Comparison of ENCODE assay signal across 8 mouse cellular contexts in genomic region chr3:121964173-121964572, GRCm38 (mm10). TPM values are rescaled to one million over a fixed set of nuclear protein-coding genes. Genes with fewer than 3 reads are reported as not detected.
DNase-seq lines count a peak whose midpoint lies in the region; ATAC-seq and TF ChIP-seq lines count a peak whose summit lies in the region.

No protein-coding gene starts in this region.

- no peak overlapping the region for H3K27ac ChIP-seq in forebrain, postnatal 0 days (ENCODE audit: low read depth, low read length)
- H3K27ac ChIP-seq in forebrain, embryonic 15.5 days (replicated peaks) = no peak overlapping the region
- no peak overlapping the region for H3K27ac ChIP-seq in lung, embryonic 14.5 days (ENCODE audit: low read depth)

- no peak overlapping the region for H3K4me3 ChIP-seq in forebrain, postnatal 0 days (ENCODE audit: low read depth, low read length)
- no peak overlapping the region for H3K4me3 ChIP-seq in forebrain, embryonic 15.5 days
- H3K4me3 ChIP-seq in lung, embryonic 14.5 days (ENCODE audit: low read depth, low read length) = no peak overlapping the region

- H3K4me2 ChIP-seq in forebrain, postnatal 0 days (ENCODE audit: low read depth) = no peak overlapping the region
- no peak overlapping the region for H3K4me2 ChIP-seq in forebrain, embryonic 15.5 days (replicated peaks)
- no peak overlapping the region for H3K4me2 ChIP-seq in lung, embryonic 14.5 days

- H3K36me3 ChIP-seq in forebrain, postnatal 0 days (ENCODE audit: insufficient read depth) = no peaks in the 10 kb centered on the region
- H3K36me3 ChIP-seq in forebrain, embryonic 15.5 days = no peaks in the 10 kb centered on the region
- no peaks in the 10 kb centered on the region for H3K36me3 ChIP-seq in lung, embryonic 14.5 days (ENCODE audit: insufficient read depth)

- peak; percentile 41; the same call in 1 of the 2 replicates for ATAC-seq in forebrain, postnatal 0 days
- ATAC-seq in forebrain, embryonic 15.5 days (replicated peaks) = no peak; the same call in 1 of the 2 replicates
- no peak for ATAC-seq in lung, embryonic 14.5 days (ENCODE audit: insufficient read depth)

- no peaks in the 10 kb centered on the region for H3K27me3 ChIP-seq in forebrain, postnatal 0 days (ENCODE audit: insufficient read depth, low read length)
- H3K27me3 ChIP-seq in forebrain, embryonic 15.5 days = peaks cover 6% of the 10 kb centered on the region; the same call in 1 of the 2 replicates
- no peaks in the 10 kb centered on the region for H3K27me3 ChIP-seq in lung, embryonic 14.5 days (ENCODE audit: insufficient read depth, low read length)

- peak; percentile 83 for TF ChIP-seq CTCF in forebrain, postnatal 0 days (IDR thresholded peaks at IDR 0.05; ENCODE audit: low read depth)
- peak; percentile 87 for TF ChIP-seq CTCF in lung, embryonic 14.5 days (IDR thresholded peaks at IDR 0.05; ENCODE audit: low read depth)

- no peaks in the 10 kb centered on the region for H3K9me3 ChIP-seq in forebrain, postnatal 0 days (ENCODE audit: low read length)
- no peaks in the 10 kb centered on the region for H3K9me3 ChIP-seq in forebrain, embryonic 15.5 days
- no peaks in the 10 kb centered on the region for H3K9me3 ChIP-seq in lung, embryonic 14.5 days (ENCODE audit: low read depth, low read length)

- no peak overlapping the region for H3K9ac ChIP-seq in forebrain, postnatal 0 days
- no peak overlapping the region for H3K9ac ChIP-seq in forebrain, embryonic 15.5 days (replicated peaks)
- no peak overlapping the region for H3K9ac ChIP-seq in lung, embryonic 14.5 days

- 0 out of 2 replicates have a peak, but pooled peaks cover 5% of the 10 kb centered on the region for H3K4me1 ChIP-seq in forebrain, postnatal 0 days (ENCODE audit: insufficient read depth)
- H3K4me1 ChIP-seq in forebrain, embryonic 15.5 days = peaks cover 18% of the 10 kb centered on the region
- H3K4me1 ChIP-seq in lung, embryonic 14.5 days (ENCODE audit: insufficient read depth) = no peaks in the 10 kb centered on the region

- DNase-seq in forebrain, postnatal 0 days = peak; percentile 69
- DNase-seq in ovary, postnatal 14 days (ENCODE audit: low spot score) = peak; percentile 43
- no peak for DNase-seq in ovary, postnatal 10 days (ENCODE audit: low spot score)
- peak; percentile 62 for DNase-seq in embryo, embryonic 11.5 days (ENCODE audit: low read depth, low spot score)
- DNase-seq in lung, embryonic 14.5 days = peak; percentile 90
- peak; percentile 50 for DNase-seq in thymus, postnatal 14 days
- no peak for DNase-seq in urinary bladder, adult 2 months (ENCODE audit: low spot score)

RNA-seq across cellular contexts. Expression of gene Arhgap29, which starts 11.8 kb away (rescaled TPM):
- 35.9 and 46.9 TPM in 2 replicates for total RNA-seq in forebrain, postnatal 0 days (2014; rRNA removed)
- 12.8 and 14.6 TPM in 2 replicates for polyA plus RNA-seq in forebrain, postnatal 0 days (2015; fragmentation: Nextera tagmentation; extraction: Ambion mirVana)
- 16.3 and 16.4 TPM in 2 replicates for polyA plus RNA-seq in forebrain, embryonic 15.5 days (2015; fragmentation: Nextera tagmentation; extraction: Ambion mirVana)
- 66.2 and 71.3 TPM in 2 replicates for polyA plus RNA-seq in lung, embryonic 14.5 days (2014; fragmentation: Nextera tagmentation; extraction: Ambion mirVana)
- polyA plus RNA-seq in urinary bladder, adult 2 months (2012; rRNA removed) = 38.3 and 41.1 TPM in 2 replicates

Comparison
In these comparisons a context has a peak if more than half of its experiments do, and no peak if none do; other contexts are left out.
1. DNase-seq: peak in forebrain, postnatal 0 days (single experiment), ovary, postnatal 14 days (single experiment), embryo, embryonic 11.5 days (single experiment), lung, embryonic 14.5 days (single experiment) and thymus, postnatal 14 days (single experiment); none in ovary, postnatal 10 days (single experiment) and urinary bladder, adult 2 months (single experiment).